Mouse (Mus musculus) forebrain, embryonic 12.5 days (tissue): Measurements from ENCODE around the gene Card10. TPM values are rescaled to one million over a fixed set of nuclear protein-coding genes. Genes with fewer than 3 reads are reported as not detected.

Experiments used
- ATAC-seq: fragments of 200-750 bp; cut with Nextera tagmentation; 2 replicates; pipeline ENCODE4 v1.8.0; 2017; ENCODE audit warnings: moderate TSS enrichment; ENCODE audit not compliant: low FRiP score
- H3K27ac ChIP-seq: fragments of 300-500 bp; sonication (generic); 2 replicates; pipeline ENCODE4 v1.5.1; 2016; ENCODE audit warnings: mild to moderate bottlenecking
- H3K27me3 ChIP-seq: fragments of 300-500 bp; sonication (generic); 2 replicates; pipeline ENCODE4 v1.6.1; 2016; ENCODE audit warnings: mild to moderate bottlenecking
- H3K36me3 ChIP-seq: fragments of 300-500 bp; sonication (generic); replicated peaks from 2 replicates; pipeline ENCODE4 v1.6.1; 2016; ENCODE audit warnings: mild to moderate bottlenecking
- H3K4me1 ChIP-seq: fragments of 300-500 bp; sonication (generic); 2 replicates; pipeline ENCODE4 v1.6.1; 2016
- H3K4me2 ChIP-seq: fragments of 300-500 bp; sonication (generic); 2 replicates; pipeline ENCODE4 v1.6.1; 2016; ENCODE audit warnings: mild to moderate bottlenecking, moderate library complexity
- H3K4me3 ChIP-seq: fragments of 300-500 bp; sonication (generic); replicated peaks from 2 replicates; pipeline ENCODE4 v1.5.1; 2016; ENCODE audit warnings: mild to moderate bottlenecking
- H3K9ac ChIP-seq: fragments of 300-500 bp; sonication (generic); 2 replicates; pipeline ENCODE4 v1.6.1; 2016; ENCODE audit warnings: mild to moderate bottlenecking
- H3K9me3 ChIP-seq: fragments of 300-500 bp; sonication (generic); 2 replicates; pipeline ENCODE4 v1.6.1; 2016
- WGBS: fragments of 180-500 bp; shearing (Covaris S2); methylation state at CpG from one replicate; pipeline ENCODE4 v1.1.7; 2016; 5-methylcytosine and 5-hydroxymethylcytosine counted together
- polyA plus RNA-seq: library from polyadenylated mRNA; unstranded; fragments of >200 nt; fragmentation: Nextera tagmentation; extraction: Ambion mirVana; gene quantifications from 2 replicates; pipeline ENCODE4 v1.2.1, GENCODE M21; 2016

Card10 gene
- polyA plus RNA-seq, 1 experiment from 2014 or later, result 2.1 TPM

DNA sequence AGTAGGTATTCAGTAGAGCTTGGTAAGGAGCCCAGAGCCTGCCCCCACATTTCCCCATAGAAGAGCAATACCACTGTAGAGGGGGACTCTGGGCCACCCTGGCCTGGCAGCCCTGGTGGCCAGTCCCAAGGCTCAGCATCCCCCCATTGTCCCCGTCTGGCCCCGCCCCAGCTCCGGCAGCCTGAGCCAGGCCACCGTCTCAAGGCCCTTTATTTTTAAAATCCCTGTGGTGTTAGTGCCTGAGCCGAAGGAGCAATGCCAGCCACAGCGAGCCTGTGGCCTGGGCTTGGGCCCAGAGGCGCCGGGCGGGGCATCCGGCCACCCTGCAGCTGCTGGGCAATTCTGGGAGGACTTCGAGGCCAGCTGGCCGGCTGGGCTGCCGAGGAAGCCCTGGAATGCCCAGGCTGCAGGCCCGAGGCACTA lies 29.9 kb upstream of the Card10 start:
- peak; percentile 45; the same call in 1 of the 2 replicates for ATAC-seq
- WGBS, result 7% methylated on average over 14 of the region's 14 CpGs
- H3K27ac ChIP-seq, result peak overlapping the region; percentile 73
- no peaks in the 10 kb centered on the region for H3K9me3 ChIP-seq
- peak overlapping the region; percentile 44; the same call in 1 of the 2 replicates for H3K9ac ChIP-seq
- peaks cover 31% of the 10 kb centered on the region for H3K27me3 ChIP-seq
- H3K36me3 ChIP-seq, result no peaks in the 10 kb centered on the region
- H3K4me3 ChIP-seq, result no peak overlapping the region
- H3K4me2 ChIP-seq, result 0 out of 2 replicates have a peak overlapping the region, but pooled peaks have one; percentile 4
- H3K4me1 ChIP-seq, result peaks cover 39% of the 10 kb centered on the region

DNA sequence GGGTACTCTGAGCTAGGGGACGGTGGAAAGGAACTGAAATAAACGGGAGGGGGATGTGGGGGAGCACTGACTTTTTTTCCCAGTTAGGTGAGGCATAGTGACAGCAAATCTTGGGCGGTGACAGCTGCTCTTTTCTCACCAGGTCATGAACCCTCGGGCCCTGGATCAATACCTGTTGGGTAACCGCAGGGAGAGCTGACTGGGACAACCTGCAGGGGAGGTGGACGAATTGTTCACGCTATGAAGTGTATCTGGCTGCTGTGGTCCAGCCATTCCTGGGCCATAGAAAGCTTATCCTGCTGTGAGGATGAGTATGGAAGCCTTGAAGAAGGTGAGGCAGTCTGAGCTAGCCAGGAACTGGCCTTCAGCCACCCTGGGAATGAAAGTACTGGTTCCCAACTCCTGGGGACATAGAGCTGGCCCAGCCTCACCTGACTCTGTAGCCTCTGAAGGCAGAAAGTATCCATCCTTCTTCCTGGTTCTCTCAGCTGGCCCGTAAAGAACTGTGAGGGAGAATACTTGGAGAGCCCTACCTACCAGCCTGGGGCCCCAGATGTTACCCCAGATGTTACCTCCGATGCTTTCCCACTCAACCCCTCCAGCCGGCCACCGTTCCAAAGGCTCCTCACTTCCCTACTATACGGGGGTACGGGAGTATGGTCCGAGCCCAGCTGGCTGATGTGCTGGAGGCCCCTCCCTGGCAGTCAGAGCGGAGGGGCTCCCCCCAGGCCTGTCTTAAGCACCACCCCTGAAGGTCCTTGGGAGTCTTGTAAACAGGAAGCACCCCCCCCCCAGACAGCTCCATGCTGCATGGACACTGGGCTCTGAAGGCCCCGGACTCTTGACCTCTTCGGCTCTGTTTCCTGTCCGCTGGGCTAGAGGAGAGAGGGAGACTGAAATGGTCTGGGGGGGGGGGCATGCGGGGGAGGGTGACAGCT lies 29.1 kb upstream of the Card10 start:
- H3K9ac ChIP-seq, result peak overlapping the region; percentile 44; the same call in 1 of the 2 replicates
- H3K4me3 ChIP-seq, result no peak overlapping the region
- no peak for ATAC-seq
- peak overlapping the region; percentile 73 for H3K27ac ChIP-seq
- no peaks in the 10 kb centered on the region for H3K9me3 ChIP-seq
- 55% methylated on average over 19 of the region's 19 CpGs for WGBS
- H3K27me3 ChIP-seq, result peaks cover 39% of the 10 kb centered on the region
- peaks cover 39% of the 10 kb centered on the region for H3K4me1 ChIP-seq
- no peaks in the 10 kb centered on the region for H3K36me3 ChIP-seq
- 0 out of 2 replicates have a peak overlapping the region, but pooled peaks have one; percentile 4 for H3K4me2 ChIP-seq

DNA sequence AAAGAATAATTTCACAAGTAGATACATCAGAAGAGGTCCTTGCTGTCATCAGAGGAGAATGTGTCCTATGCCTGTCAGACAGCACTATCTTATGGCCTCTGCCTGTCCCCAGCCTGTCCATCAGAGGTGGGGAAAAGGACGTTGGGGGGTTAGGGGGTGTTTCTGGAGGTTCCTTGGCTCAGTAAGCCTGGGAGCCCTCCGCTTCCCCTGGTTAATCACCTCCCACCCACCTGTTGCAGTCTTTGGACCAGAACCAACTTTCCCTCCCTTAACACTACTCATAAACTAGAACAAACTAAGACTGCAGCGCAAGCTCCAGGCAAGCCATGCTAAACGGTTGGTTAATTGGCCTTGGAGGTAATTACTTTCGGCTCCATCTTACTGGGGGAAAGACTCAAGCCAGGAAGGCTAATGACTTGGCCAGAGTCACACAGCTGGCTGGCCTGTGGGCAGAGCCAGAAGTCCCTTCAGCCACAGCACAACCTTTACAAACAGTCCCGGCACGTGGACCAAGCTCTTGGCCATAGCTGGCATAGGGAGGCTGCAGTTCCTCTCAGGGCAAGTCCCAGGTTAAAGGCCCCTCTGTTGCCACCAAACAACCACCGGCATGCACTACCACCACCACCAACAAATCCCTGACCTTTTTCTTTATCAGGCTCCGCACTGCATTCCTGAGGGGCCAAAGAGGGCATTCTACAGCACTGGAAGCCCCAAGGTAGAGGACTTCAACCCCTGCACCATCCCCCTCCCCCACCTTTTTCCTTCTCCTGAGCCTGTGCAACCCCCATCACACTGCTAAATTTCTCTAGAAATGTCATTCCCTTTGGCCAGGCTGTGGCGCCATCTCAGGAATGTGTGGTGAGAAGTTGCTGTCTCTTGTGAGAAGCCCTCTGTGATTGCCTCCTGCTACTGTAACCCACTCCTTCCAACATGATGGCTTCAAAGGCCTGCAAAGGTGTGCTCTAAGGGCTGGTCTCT lies 28.2 kb upstream of the Card10 start:
- WGBS, result 68% methylated on average over 10 of the region's 10 CpGs
- ATAC-seq, result no peak

DNA sequence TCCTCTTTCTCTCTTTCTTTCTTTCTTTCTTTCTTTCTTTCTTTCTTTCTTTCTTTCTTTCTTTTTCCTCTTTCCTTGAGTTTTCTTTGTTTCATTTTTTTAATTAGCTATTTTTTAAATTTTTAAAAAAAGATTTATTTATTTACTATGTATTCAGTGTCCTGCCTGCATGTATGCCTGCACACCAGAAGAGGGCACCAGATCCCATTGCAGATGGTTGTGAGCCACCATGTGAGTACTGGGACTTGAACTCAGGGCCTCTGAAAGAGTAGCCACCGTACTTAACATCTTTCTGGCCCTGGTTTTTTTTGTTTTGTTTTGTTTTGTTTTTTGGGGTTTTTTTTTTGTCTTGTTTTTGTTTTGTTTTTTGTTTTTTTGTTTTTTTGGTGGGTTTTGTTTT lies 26.8 kb upstream of the Card10 start:
- WGBS, result 90% methylated on average over 1 of the region's 1 CpGs
- H3K4me1 ChIP-seq, result peaks cover 27% of the 10 kb centered on the region
- no peaks in the 10 kb centered on the region for H3K36me3 ChIP-seq
- no peak overlapping the region for H3K27ac ChIP-seq
- H3K4me2 ChIP-seq, result no peak overlapping the region
- ATAC-seq, result no peak
- H3K9me3 ChIP-seq, result no peaks in the 10 kb centered on the region
- no peak overlapping the region for H3K4me3 ChIP-seq
- peaks cover 56% of the 10 kb centered on the region for H3K27me3 ChIP-seq
- no peak overlapping the region for H3K9ac ChIP-seq

More for the DNA sequence above, 28.2 kb upstream of the Card10 start:
- H3K27me3 ChIP-seq, result peaks cover 45% of the 10 kb centered on the region
- no peak overlapping the region for H3K4me2 ChIP-seq
- H3K36me3 ChIP-seq, result no peaks in the 10 kb centered on the region
- no peaks in the 10 kb centered on the region for H3K9me3 ChIP-seq
- no peak overlapping the region for H3K4me3 ChIP-seq
- H3K4me1 ChIP-seq, result peaks cover 41% of the 10 kb centered on the region
- no peak overlapping the region for H3K9ac ChIP-seq
- no peak overlapping the region for H3K27ac ChIP-seq

DNA sequence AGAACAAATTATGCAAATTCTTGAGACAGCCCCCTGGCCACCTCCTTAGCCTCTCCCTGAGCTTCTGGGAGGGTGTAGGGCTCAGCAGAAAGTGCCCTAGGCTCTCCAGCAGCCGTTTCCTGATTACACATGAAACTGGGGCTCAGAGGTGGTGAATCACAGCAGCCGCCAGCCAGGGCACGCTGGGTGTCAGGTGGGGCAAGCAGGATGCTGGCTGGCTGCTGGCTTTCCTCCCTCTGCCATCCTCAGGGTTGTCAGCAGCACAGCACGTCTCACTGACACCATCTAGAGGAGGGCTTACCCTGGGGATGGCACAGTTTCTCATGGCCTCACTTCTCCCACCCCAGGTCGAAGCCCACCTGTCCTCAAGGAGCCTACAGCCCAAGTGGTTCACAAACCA lies 25.5 kb upstream of the Card10 start:
- Histone ChIP-seq H3K9ac (no peak overlapping the region; the same call in 1 of the 2 replicates), H3K27ac (no peak overlapping the region), H3K4me1 (peaks cover 22% of the 10 kb centered on the region), H3K27me3 (peaks cover 56% of the 10 kb centered on the region), H3K4me2 (no peak overlapping the region), H3K9me3 (no peaks in the 10 kb centered on the region), H3K4me3 (no peak overlapping the region), H3K36me3 (no peaks in the 10 kb centered on the region)
- ATAC-seq, result no peak
- WGBS, result 28% methylated on average over 5 of the region's 5 CpGs

GRCm38 (mm10) chr15:78826213-78827204 lies 23.7 kb upstream of the Card10 start:
- Histone ChIP-seq H3K4me2 (no peak overlapping the region), H3K36me3 (no peaks in the 10 kb centered on the region), H3K27me3 (peaks cover 45% of the 10 kb centered on the region), H3K4me1 (peaks cover 9% of the 10 kb centered on the region), H3K4me3 (no peak overlapping the region), H3K9ac (no peak overlapping the region), H3K27ac (no peak overlapping the region), H3K9me3 (no peaks in the 10 kb centered on the region)
- 24% methylated on average over 28 of the region's 28 CpGs for WGBS
- ATAC-seq, result peak; percentile 71

DNA sequence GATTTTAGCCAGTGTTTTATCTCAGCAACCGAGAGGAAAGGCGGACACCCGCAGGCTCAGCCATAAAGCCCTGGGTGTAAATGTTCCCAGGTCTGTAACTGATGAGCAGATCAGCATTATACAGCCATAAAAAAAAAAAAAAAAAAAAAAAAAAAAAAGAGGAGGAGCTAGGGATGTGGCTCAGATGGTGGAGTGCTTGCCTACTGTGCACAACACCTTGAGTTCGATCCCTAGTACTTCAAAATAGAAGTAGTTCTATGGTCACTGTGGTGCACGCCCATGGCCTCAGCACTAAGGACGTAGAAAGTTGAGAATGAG lies 13.2 kb upstream of the Card10 start:
- no peak for ATAC-seq
- 82% methylated on average over 6 of the region's 6 CpGs for WGBS
- Histone ChIP-seq H3K27ac (no peak overlapping the region), H3K4me2 (no peak overlapping the region), H3K4me1 (no peaks in the 10 kb centered on the region), H3K4me3 (no peak overlapping the region), H3K9ac (no peak overlapping the region), H3K27me3 (0 out of 2 replicates have a peak, but pooled peaks cover 3% of the 10 kb centered on the region), H3K9me3 (no peaks in the 10 kb centered on the region), H3K36me3 (no peaks in the 10 kb centered on the region)

DNA sequence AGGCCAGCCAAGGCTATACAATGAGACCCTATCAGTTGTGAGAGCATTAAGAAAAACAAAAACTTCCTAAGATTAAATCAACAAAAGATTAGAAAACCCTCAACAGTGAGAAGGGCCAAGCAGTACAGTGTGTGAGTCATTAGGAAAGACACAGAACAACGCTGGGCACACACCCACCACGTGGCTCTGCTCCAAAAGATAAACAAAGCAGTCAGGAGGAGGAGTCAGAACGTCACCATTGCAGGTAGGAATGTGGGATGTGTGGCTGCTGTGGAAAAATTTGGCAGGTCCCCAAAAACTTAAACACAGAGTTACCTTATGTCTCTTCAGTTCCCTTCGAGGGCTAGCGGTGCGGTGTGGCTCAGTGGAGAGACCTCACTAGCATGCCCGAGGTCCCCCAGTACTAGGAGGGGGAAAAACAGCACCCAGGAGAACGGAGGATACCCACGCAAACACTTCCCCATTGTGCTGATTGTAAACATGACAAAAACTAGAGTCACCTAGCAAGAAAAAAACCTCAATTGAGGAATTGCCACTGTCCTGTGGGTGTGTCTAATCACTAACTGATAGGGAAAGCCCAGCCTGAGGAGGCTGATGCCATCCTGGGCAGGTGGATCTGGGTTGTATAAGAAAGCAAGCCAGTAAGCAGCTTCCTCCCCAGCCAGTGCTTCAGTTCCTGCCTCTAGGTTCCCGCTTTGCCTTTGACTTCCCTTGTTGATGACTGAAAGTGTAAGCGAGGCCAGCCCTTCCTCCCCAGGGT lies 12.7 kb upstream of the Card10 start:
- Histone ChIP-seq H3K27me3 (0 out of 2 replicates have a peak, but pooled peaks cover 3% of the 10 kb centered on the region), H3K4me1 (no peaks in the 10 kb centered on the region), H3K4me3 (no peak overlapping the region), H3K9ac (no peak overlapping the region), H3K4me2 (no peak overlapping the region), H3K27ac (no peak overlapping the region), H3K36me3 (no peaks in the 10 kb centered on the region), H3K9me3 (no peaks in the 10 kb centered on the region)
- WGBS, result 65% methylated on average over 11 of the region's 11 CpGs
- no peak for ATAC-seq

DNA sequence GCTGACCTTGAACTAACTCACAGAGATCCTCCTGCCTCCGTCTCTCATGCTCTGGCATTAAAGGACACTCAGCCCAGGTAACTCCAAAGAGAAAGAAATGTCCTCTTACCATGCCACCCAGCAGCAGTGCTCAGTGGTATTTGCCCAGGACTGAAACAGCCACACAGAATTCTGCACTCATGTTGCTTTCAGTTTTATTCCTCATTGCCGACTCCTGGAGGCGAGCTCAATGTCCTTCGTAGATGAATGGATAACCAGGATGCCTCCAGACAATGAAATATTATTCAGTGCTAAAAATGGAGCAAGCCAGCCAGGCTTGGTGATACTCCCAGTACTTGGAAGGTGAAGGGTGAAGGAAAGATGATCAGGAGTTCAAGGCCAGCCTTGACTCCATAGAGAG lies 10.8 kb upstream of the Card10 start:
- Histone ChIP-seq H3K4me1 (no peaks in the 10 kb centered on the region), H3K4me2 (no peak overlapping the region), H3K36me3 (no peaks in the 10 kb centered on the region), H3K27ac (no peak overlapping the region), H3K9me3 (no peaks in the 10 kb centered on the region), H3K27me3 (0 out of 2 replicates have a peak, but pooled peaks cover 3% of the 10 kb centered on the region), H3K4me3 (no peak overlapping the region), H3K9ac (no peak overlapping the region)
- WGBS, result 91% methylated on average over 4 of the region's 4 CpGs
- no peak for ATAC-seq

- peaks cover 8% of the 10 kb centered on the region for H3K27me3 ChIP-seq
- no peaks in the 10 kb centered on the region for H3K36me3 ChIP-seq
- no peak overlapping the region for H3K4me3 ChIP-seq
- no peaks in the 10 kb centered on the region for H3K9me3 ChIP-seq
- H3K4me2 ChIP-seq, result no peak overlapping the region
- no peak overlapping the region for H3K27ac ChIP-seq
- H3K9ac ChIP-seq, result no peak overlapping the region
- ATAC-seq, result no peak
- WGBS, result 88% methylated on average over 9 of the region's 9 CpGs
- no peaks in the 10 kb centered on the region for H3K4me1 ChIP-seq
These were observed 7.3 kb upstream of the Card10 start for GRCm38 (mm10) chr15:78810146-78810545.

DNA sequence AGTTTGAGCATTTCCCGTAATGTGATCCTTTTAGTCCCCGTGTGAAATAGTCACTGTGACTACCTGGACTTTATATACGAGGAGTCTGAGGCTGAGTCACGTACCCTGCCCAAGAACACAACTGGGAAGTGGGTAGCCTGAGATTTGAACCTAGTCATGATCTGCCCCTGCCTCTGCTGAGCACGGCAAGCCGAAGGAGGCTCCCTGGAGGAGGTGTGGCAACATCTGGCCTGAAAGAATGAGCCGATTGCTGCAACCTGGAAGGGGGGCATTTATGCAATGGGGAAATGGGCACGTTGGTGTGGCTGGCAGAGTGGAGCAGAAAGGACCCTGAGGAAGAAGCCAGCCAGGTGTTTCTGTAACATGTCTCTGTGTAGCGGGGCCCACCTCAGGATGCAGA lies 6.9 kb upstream of the Card10 start:
- H3K27me3 ChIP-seq, result peaks cover 12% of the 10 kb centered on the region
- no peaks in the 10 kb centered on the region for H3K36me3 ChIP-seq
- H3K4me1 ChIP-seq, result no peaks in the 10 kb centered on the region
- ATAC-seq, result no peak
- no peak overlapping the region for H3K4me2 ChIP-seq
- 78% methylated on average over 9 of the region's 9 CpGs for WGBS
- H3K9ac ChIP-seq, result no peak overlapping the region
- no peak overlapping the region for H3K27ac ChIP-seq
- H3K9me3 ChIP-seq, result no peaks in the 10 kb centered on the region
- no peak overlapping the region for H3K4me3 ChIP-seq
